Mouse (Mus musculus) small intestine, adult 10 weeks (tissue): ENCODE measurements around the gene Upk2. TPM values are rescaled to one million over a fixed set of nuclear protein-coding genes. Genes with fewer than 3 reads are reported as not detected.

Source experiments
- polyA plus RNA-seq: library from polyadenylated mRNA; stranded (reverse); fragments of 350-450 nt; fragmentation: Illumina TruSeq; extraction: RNeasy Lipid Tissue Mini Kit (QIAGEN cat#74804); gene quantifications from one replicate; pipeline ENCODE4 v1.2.3, GENCODE M21; 2014; ENCODE audit warnings: low replicate concordance

Upk2 gene
- not detected for polyA plus RNA-seq

DNA sequence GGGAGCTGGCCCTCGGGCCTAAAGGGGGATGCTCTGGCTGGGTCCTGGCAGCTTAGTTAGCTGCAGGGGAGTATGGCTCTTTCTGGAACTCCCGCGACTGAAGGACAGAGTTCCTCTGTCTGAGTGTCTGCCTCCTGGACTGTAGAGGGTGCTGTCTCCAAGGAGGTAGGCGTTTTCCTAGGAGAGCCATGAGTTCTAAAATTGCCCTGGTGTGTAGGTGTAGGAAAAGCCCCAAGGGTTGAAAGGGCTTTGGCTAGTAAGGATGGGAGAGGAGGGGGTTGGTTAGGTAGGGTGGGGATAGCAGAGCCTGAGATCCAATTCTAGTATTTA lies at the start of gene Upk2:
Gene Upk2, minus strand, starts transcription at position 86 of the 330 bp plus-strand sequence.

GRCm38 (mm10) chr9:44482552-44482951 lies 27.8 kb upstream of the Upk2 start, which contains the start of gene Bcl9l:
Gene Bcl9l (plus strand): TSS chr9:44482825.

DNA sequence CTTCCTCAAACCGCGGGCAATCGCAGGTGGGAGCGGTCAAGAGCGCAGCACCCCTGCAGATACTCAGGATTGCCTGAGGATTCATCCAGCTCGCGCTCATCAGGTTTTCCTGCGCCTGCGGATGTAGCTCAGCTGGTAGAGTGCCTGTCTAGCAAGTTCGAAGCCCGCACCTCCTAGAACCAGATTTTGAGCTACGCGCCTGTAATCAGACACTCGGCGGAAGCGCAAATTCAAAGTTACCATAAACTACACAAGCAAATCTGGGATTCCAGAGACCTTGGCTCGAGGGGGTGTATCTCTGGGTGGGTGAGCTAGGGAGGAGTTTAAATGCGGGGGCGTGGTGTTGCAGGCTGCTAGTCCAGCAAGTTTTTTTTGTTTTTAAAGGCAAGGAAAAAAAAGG lies 13.8 kb downstream of the Upk2 start, which contains the start of gene Foxr1:
Gene Foxr1, minus strand, starts transcription at position 176 of the 400 bp plus-strand sequence.

DNA sequence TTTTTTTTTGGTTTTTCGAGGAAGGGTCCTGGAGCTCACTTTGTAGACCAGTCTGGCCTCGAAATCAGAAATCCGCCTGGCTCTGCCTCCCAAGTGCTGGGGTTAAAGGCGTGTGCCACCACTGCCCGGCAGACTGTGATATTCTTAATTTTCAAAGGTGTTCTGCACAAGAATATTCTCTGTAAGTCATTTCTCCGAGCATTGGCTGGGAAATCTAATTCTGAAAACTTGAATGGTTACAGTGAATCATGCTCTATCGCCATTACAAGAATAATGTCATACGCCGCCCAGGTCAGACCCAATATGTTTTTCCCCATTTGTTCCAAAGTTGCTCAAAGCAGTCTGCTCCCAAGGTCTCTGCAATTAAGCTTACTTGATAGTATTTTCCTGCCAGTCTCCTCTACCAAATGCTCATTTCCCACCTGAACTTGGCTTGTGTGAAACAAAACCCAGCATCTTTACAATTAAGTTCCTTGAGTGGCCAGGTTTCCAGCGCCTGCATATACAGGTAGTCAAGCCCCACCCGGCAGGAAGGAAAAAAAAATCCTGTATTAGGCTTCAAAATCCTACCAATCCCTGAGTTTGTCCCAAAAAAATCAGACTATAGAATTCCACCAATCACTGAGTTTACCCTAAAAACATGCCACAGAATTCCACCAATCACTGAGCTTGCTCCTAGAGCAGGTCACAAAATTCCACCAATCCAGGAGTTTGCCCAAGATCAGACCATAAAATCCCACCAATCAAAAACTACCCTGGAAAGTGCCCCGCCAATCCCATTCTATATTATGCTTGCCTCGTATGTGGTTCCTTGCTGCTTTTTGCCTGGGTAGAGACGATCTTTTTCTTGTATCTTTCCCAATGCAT lies 36.0 kb downstream of the Upk2 start, which contains the start of gene Ccdc84:
Gene Ccdc84, minus strand, starts transcription at position 51 of the 867 bp plus-strand sequence.

GRCm38 (mm10) chr9:44406906-44407751 lies 47.6 kb downstream of the Upk2 start, which contains the start of the genes Rps25 and Trappc4:
Gene Rps25 (plus strand): TSS chr9:44407139.
Gene Trappc4 (minus strand): TSS chr9:44407600.

Other genes starting within 250 kb of the Upk2 start
- 39.1 TPM for gene Cbl, start 220.9 kb downstream of the Upk2 start, polyA plus RNA-seq
- not detected for gene Ccdc153, start 214.3 kb downstream of the Upk2 start, polyA plus RNA-seq
- gene Pdzd3, start 203.5 kb downstream of the Upk2 start, polyA plus RNA-seq: 2.2 TPM
- not detected for gene Nlrx1, start 186.4 kb downstream of the Upk2 start, polyA plus RNA-seq
- not detected for gene Abcg4, start 166.4 kb downstream of the Upk2 start, polyA plus RNA-seq
- 18.5 TPM for gene Hinfp, start 149.3 kb downstream of the Upk2 start, polyA plus RNA-seq
- 6.6 TPM for gene C2cd2l, start 134.7 kb downstream of the Upk2 start, polyA plus RNA-seq
- 7.8 TPM for gene Dpagt1, start 129.0 kb downstream of the Upk2 start, polyA plus RNA-seq
- gene H2afx, start 120.3 kb downstream of the Upk2 start, polyA plus RNA-seq: 4.3 TPM
- gene Hmbs, start 110.7 kb downstream of the Upk2 start, polyA plus RNA-seq: 18.0 TPM
- gene Vps11, start 93.3 kb downstream of the Upk2 start, polyA plus RNA-seq: 4.8 TPM
- gene Hyou1, start 75.5 kb downstream of the Upk2 start, polyA plus RNA-seq: 7.2 TPM
- 21.7 TPM for gene Slc37a4, start 58.1 kb downstream of the Upk2 start, polyA plus RNA-seq
- gene Rps25, start 47.8 kb downstream of the Upk2 start, polyA plus RNA-seq: 316 TPM
- gene Trappc4, start 47.4 kb downstream of the Upk2 start, polyA plus RNA-seq: 40.2 TPM
- 16.5 TPM for gene Ccdc84, start 36.4 kb downstream of the Upk2 start, polyA plus RNA-seq
- gene Foxr1, start 13.8 kb downstream of the Upk2 start, polyA plus RNA-seq: not detected
- gene Bcl9l, start 27.8 kb upstream of the Upk2 start, polyA plus RNA-seq: 0.89 TPM
- gene Cxcr5, start 106.9 kb upstream of the Upk2 start, polyA plus RNA-seq: 0.37 TPM
- gene Ddx6, start 149.9 kb upstream of the Upk2 start, polyA plus RNA-seq: 130 TPM
- 43.8 TPM for gene Treh, start 218.3 kb upstream of the Upk2 start, polyA plus RNA-seq